Mouse (Mus musculus): ENCODE results near the gene Wdr20. TPM values are rescaled to one million over a fixed set of nuclear protein-coding genes. Genes with fewer than 3 reads are reported as not detected.
"Not testable (repeated sequence)": the region's sequence is repeated elsewhere in the genome, so short reads cannot be mapped to it uniquely, and the experiment has no call there.

Gene Wdr20
- polyA plus RNA-seq, 1 experiment from 2014 or later = 23.7 TPM

GRCm38 (mm10) chr12:110705419-110705818, 32.3 kb upstream of the Wdr20 start:
- not testable (repeated sequence) for H3K4me1 ChIP-seq (replicated peaks; ENCODE audit: control insufficient read depth, insufficient read depth, low read length); ATAC-seq (replicated peaks; ENCODE audit: low FRiP score, low TSS enrichment, low read depth); H3K27me3 ChIP-seq (replicated peaks; ENCODE audit: control insufficient read depth, insufficient read depth, low read length); H3K9ac ChIP-seq (ENCODE audit: low read length); H3K36me3 ChIP-seq (ENCODE audit: control insufficient read depth, insufficient read depth, low read length); H3K27ac ChIP-seq (ENCODE audit: low read depth); H3K9me3 ChIP-seq (ENCODE audit: control insufficient read depth, low read length); H3K4me3 ChIP-seq (ENCODE audit: low read depth, low read length); DNase-seq (ENCODE audit: low spot score); H3K4me2 ChIP-seq (ENCODE audit: low read length)
- 87% methylated on average over 4 of the region's 4 CpGs for WGBS

- ATAC-seq (replicated peaks; ENCODE audit: low FRiP score, low TSS enrichment, low read depth) = peak; percentile 73
- Histone ChIP-seq H3K36me3 (ENCODE audit: control insufficient read depth, insufficient read depth, low read length) (no peaks in the 10 kb centered on the region), H3K27me3 (replicated peaks; ENCODE audit: control insufficient read depth, insufficient read depth, low read length) (no peaks in the 10 kb centered on the region), H3K9ac (ENCODE audit: low read length) (peak overlapping the region; percentile 41), H3K9me3 (ENCODE audit: control insufficient read depth, low read length) (no peaks in the 10 kb centered on the region), H3K4me2 (ENCODE audit: low read length) (peak overlapping the region; percentile 68), H3K4me1 (replicated peaks; ENCODE audit: control insufficient read depth, insufficient read depth, low read length) (no peaks in the 10 kb centered on the region), H3K27ac (ENCODE audit: low read depth) (peak overlapping the region; percentile 24; the same call in 1 of the 2 replicates), H3K4me3 (ENCODE audit: low read depth, low read length) (peak overlapping the region; percentile 34)
- peak; percentile 77 for DNase-seq (ENCODE audit: low spot score)
- WGBS = 2% methylated on average over 27 of the region's 27 CpGs
These were observed 31.2 kb upstream of the Wdr20 start for GRCm38 (mm10) chr12:110706337-110707231.

DNA sequence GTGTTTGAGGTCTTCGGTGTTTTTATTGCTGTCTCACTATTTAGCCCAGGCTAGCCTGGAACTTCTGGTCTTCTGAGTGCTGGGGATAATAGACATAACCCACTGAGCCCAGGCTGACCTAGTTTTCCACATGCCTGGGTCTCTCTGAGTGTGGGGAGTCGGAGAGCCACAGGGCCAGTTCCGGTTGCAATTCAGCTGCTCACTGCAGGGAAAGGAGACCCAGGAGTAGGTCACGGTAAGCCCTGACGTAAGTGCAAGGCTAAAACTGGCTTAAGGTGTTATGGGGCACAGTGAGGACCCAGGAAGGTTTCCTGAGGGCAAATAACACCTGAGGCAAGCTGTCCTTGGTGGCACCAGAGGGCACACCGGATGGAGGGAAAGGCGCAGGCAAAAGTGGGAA, 30.3 kb upstream of the Wdr20 start:
- ATAC-seq (replicated peaks; ENCODE audit: low FRiP score, low TSS enrichment, low read depth) (no peak), DNase-seq (ENCODE audit: low spot score) (no peak)
- Histone ChIP-seq H3K4me3 (ENCODE audit: low read depth, low read length) (no peak overlapping the region), H3K27me3 (replicated peaks; ENCODE audit: control insufficient read depth, insufficient read depth, low read length) (no peaks in the 10 kb centered on the region), H3K36me3 (ENCODE audit: control insufficient read depth, insufficient read depth, low read length) (no peaks in the 10 kb centered on the region), H3K4me2 (ENCODE audit: low read length) (no peak overlapping the region), H3K9ac (ENCODE audit: low read length) (no peak overlapping the region), H3K27ac (ENCODE audit: low read depth) (no peak overlapping the region), H3K4me1 (replicated peaks; ENCODE audit: control insufficient read depth, insufficient read depth, low read length) (no peaks in the 10 kb centered on the region), H3K9me3 (ENCODE audit: control insufficient read depth, low read length) (no peaks in the 10 kb centered on the region)
- WGBS = 88% methylated on average over 7 of the region's 7 CpGs

DNA sequence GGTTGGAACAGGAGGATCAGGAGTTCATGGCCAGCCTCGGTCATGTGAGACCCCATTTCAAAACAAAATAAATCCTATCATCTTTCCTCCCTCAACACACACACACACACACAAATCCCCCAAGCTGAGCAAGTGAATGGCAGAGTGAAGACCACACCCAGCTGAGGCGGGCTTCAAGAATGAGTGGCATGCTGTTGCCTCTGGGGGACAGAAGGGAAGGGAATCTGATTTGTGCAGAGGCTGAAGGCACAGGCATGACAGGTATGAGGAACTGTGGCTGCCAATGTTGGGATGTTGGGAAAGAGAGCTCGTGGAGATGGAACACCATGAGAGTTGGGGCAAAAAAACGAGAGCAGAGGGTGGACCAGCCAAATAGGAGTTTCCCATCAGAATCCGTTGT, 26.5 kb upstream of the Wdr20 start:
- H3K4me2 ChIP-seq (ENCODE audit: low read length) = no peak overlapping the region
- ATAC-seq (replicated peaks; ENCODE audit: low FRiP score, low TSS enrichment, low read depth) (no peak), DNase-seq (ENCODE audit: low spot score) (no peak)
- 61% methylated on average over 5 of the region's 5 CpGs for WGBS
- H3K27ac ChIP-seq (ENCODE audit: low read depth) = no peak overlapping the region
- no peaks in the 10 kb centered on the region for H3K36me3 ChIP-seq (ENCODE audit: control insufficient read depth, insufficient read depth, low read length)
- no peaks in the 10 kb centered on the region for H3K27me3 ChIP-seq (replicated peaks; ENCODE audit: control insufficient read depth, insufficient read depth, low read length)
- H3K4me3 ChIP-seq (ENCODE audit: low read depth, low read length) = no peak overlapping the region
- H3K9ac ChIP-seq (ENCODE audit: low read length) = no peak overlapping the region
- H3K9me3 ChIP-seq (ENCODE audit: control insufficient read depth, low read length) = no peaks in the 10 kb centered on the region
- no peaks in the 10 kb centered on the region for H3K4me1 ChIP-seq (replicated peaks; ENCODE audit: control insufficient read depth, insufficient read depth, low read length)

DNA sequence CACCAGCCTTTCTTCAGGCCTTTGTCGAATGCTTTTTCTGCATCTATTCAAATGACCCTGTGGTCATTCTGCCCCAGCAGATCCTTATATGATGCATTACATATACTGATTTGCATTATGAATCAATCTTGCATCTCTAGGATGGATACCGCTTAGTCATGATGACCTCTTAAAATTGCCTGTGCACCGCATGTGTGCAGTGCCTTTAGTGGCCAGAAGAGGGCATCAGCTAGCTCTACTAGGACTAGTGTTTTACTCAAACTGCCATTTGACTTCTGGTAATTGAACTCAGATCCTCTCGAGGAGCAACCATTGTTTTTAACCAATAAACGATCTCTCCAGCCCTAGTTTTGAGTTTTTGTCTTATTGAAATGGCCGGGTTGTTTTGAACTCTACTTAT, 24.0 kb upstream of the Wdr20 start:
- WGBS = 96% methylated on average over 6 of the region's 6 CpGs
- no peak overlapping the region for H3K4me2 ChIP-seq (ENCODE audit: low read length)
- DNase-seq (ENCODE audit: low spot score) (no peak), ATAC-seq (replicated peaks; ENCODE audit: low FRiP score, low TSS enrichment, low read depth) (no peak)
- no peaks in the 10 kb centered on the region for H3K27me3 ChIP-seq (replicated peaks; ENCODE audit: control insufficient read depth, insufficient read depth, low read length)
- H3K4me1 ChIP-seq (replicated peaks; ENCODE audit: control insufficient read depth, insufficient read depth, low read length) = no peaks in the 10 kb centered on the region
- H3K4me3 ChIP-seq (ENCODE audit: low read depth, low read length) = no peak overlapping the region
- no peaks in the 10 kb centered on the region for H3K9me3 ChIP-seq (ENCODE audit: control insufficient read depth, low read length)
- no peaks in the 10 kb centered on the region for H3K36me3 ChIP-seq (ENCODE audit: control insufficient read depth, insufficient read depth, low read length)
- no peak overlapping the region for H3K9ac ChIP-seq (ENCODE audit: low read length)
- no peak overlapping the region for H3K27ac ChIP-seq (ENCODE audit: low read depth)

DNA sequence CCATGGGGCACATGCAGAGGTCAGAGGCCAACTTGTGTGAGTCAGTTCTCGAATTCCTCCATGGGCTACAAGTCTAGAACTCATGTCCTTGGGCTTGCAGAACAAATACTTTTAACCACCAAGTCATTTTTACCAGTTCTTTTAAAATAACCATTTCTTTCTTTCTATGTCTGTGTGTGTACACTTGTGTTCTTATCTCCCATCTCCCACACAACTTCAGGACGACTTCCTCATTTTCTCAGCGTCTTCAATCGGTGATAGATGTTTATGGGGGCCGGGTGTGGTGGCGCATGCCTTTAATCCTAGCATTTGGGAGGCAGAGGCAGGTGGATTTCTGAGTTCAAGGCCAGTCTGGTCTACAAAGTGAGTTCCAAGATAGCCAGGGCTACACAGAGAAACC, 23.5 kb upstream of the Wdr20 start:
- no peak for ATAC-seq (replicated peaks; ENCODE audit: low FRiP score, low TSS enrichment, low read depth)
- no peak for DNase-seq (ENCODE audit: low spot score)
- 93% methylated on average over 6 of the region's 6 CpGs for WGBS
- Histone ChIP-seq H3K27ac (ENCODE audit: low read depth) (no peak overlapping the region), H3K27me3 (replicated peaks; ENCODE audit: control insufficient read depth, insufficient read depth, low read length) (0 out of 2 replicates have a peak, but pooled peaks cover 1% of the 10 kb centered on the region), H3K4me3 (ENCODE audit: low read depth, low read length) (no peak overlapping the region), H3K4me2 (ENCODE audit: low read length) (no peak overlapping the region), H3K9ac (ENCODE audit: low read length) (no peak overlapping the region), H3K9me3 (ENCODE audit: control insufficient read depth, low read length) (no peaks in the 10 kb centered on the region), H3K36me3 (ENCODE audit: control insufficient read depth, insufficient read depth, low read length) (no peaks in the 10 kb centered on the region), H3K4me1 (replicated peaks; ENCODE audit: control insufficient read depth, insufficient read depth, low read length) (no peaks in the 10 kb centered on the region)

GRCm38 (mm10) chr12:110716004-110716403, 21.7 kb upstream of the Wdr20 start:
- Histone ChIP-seq H3K9me3 (ENCODE audit: control insufficient read depth, low read length) (no peaks in the 10 kb centered on the region), H3K4me3 (ENCODE audit: low read depth, low read length) (no peak overlapping the region), H3K27me3 (replicated peaks; ENCODE audit: control insufficient read depth, insufficient read depth, low read length) (0 out of 2 replicates have a peak, but pooled peaks cover 6% of the 10 kb centered on the region), H3K4me1 (replicated peaks; ENCODE audit: control insufficient read depth, insufficient read depth, low read length) (no peaks in the 10 kb centered on the region), H3K36me3 (ENCODE audit: control insufficient read depth, insufficient read depth, low read length) (no peaks in the 10 kb centered on the region), H3K4me2 (ENCODE audit: low read length) (no peak overlapping the region), H3K9ac (ENCODE audit: low read length) (no peak overlapping the region), H3K27ac (ENCODE audit: low read depth) (no peak overlapping the region)
- ATAC-seq (replicated peaks; ENCODE audit: low FRiP score, low TSS enrichment, low read depth) = 0 out of 2 replicates have a peak, but pooled peaks have one; percentile 50
- WGBS = 12% methylated on average over 5 of the region's 5 CpGs
- no peak for DNase-seq (ENCODE audit: low spot score)

GRCm38 (mm10) chr12:110725051-110725450, 12.7 kb upstream of the Wdr20 start:
- ATAC-seq (replicated peaks; ENCODE audit: low FRiP score, low TSS enrichment, low read depth) = no peak
- H3K9me3 ChIP-seq (ENCODE audit: control insufficient read depth, low read length) = no peaks in the 10 kb centered on the region
- 94% methylated on average over 5 of the region's 5 CpGs for WGBS

GRCm38 (mm10) chr12:110725489-110725888, 12.3 kb upstream of the Wdr20 start:
- Histone ChIP-seq H3K27ac (ENCODE audit: low read depth) (no peak overlapping the region), H3K27me3 (replicated peaks; ENCODE audit: control insufficient read depth, insufficient read depth, low read length) (0 out of 2 replicates have a peak, but pooled peaks cover under 1% of the 10 kb centered on the region), H3K4me3 (ENCODE audit: low read depth, low read length) (no peak overlapping the region), H3K4me2 (ENCODE audit: low read length) (no peak overlapping the region), H3K4me1 (replicated peaks; ENCODE audit: control insufficient read depth, insufficient read depth, low read length) (no peaks in the 10 kb centered on the region), H3K9me3 (ENCODE audit: control insufficient read depth, low read length) (no peaks in the 10 kb centered on the region), H3K36me3 (ENCODE audit: control insufficient read depth, insufficient read depth, low read length) (no peaks in the 10 kb centered on the region), H3K9ac (ENCODE audit: low read length) (no peak overlapping the region)
- ATAC-seq (replicated peaks; ENCODE audit: low FRiP score, low TSS enrichment, low read depth) = no peak
- no peak for DNase-seq (ENCODE audit: low spot score)
- WGBS = 82% methylated on average over 5 of the region's 5 CpGs

More at GRCm38 (mm10) chr12:110725051-110725450, 12.7 kb upstream of the Wdr20 start:
- H3K27me3 ChIP-seq (replicated peaks; ENCODE audit: control insufficient read depth, insufficient read depth, low read length) = 0 out of 2 replicates have a peak, but pooled peaks cover 4% of the 10 kb centered on the region
- H3K4me3 ChIP-seq (ENCODE audit: low read depth, low read length) = no peak overlapping the region
- H3K9ac ChIP-seq (ENCODE audit: low read length) = no peak overlapping the region
- no peaks in the 10 kb centered on the region for H3K4me1 ChIP-seq (replicated peaks; ENCODE audit: control insufficient read depth, insufficient read depth, low read length)
- H3K36me3 ChIP-seq (ENCODE audit: control insufficient read depth, insufficient read depth, low read length) = no peaks in the 10 kb centered on the region
- no peak for DNase-seq (ENCODE audit: low spot score)
- no peak overlapping the region for H3K27ac ChIP-seq (ENCODE audit: low read depth)
- no peak overlapping the region for H3K4me2 ChIP-seq (ENCODE audit: low read length)
